Mouse (Mus musculus): ENCODE data around the gene Ncbp1. TPM values are rescaled to one million over a fixed set of nuclear protein-coding genes. Genes with fewer than 3 reads are reported as not detected.
A peak's percentile ranks its signal among the peaks of the same experiment; 100 is the strongest.

The Ncbp1 gene
- polyA plus RNA-seq, 1 experiment from 2014 or later, result 59.5 TPM

- peak overlapping the region; percentile 82 for H3K9ac ChIP-seq
- 3% methylated on average over 17 of the region's 17 CpGs for WGBS
- H3K27ac ChIP-seq, result peak overlapping the region; percentile 99
- H3K36me3 ChIP-seq, result peaks cover 16% of the 10 kb centered on the region; the same call in 1 of the 2 replicates
- peak; percentile 55 for ATAC-seq (ENCODE audit: insufficient read depth, low FRiP score, low read depth)
- peak overlapping the region; percentile 75 for H3K4me3 ChIP-seq (replicated peaks)
- no peaks in the 10 kb centered on the region for H3K9me3 ChIP-seq
- peak overlapping the region; percentile 77 for H3K4me2 ChIP-seq
- no peaks in the 10 kb centered on the region for H3K27me3 ChIP-seq (replicated peaks)
- H3K4me1 ChIP-seq, result peaks cover 6% of the 10 kb centered on the region; the same call in 1 of the 2 replicates
These were observed 655 bp upstream of the Ncbp1 start for GRCm38 (mm10) chr4:46137629-46138286.

- Histone ChIP-seq H3K4me1 (0 out of 2 replicates have a peak, but pooled peaks cover 6% of the 10 kb centered on the region), H3K9ac (no peak overlapping the region), H3K4me2 (no peak overlapping the region), H3K27me3 (replicated peaks) (no peaks in the 10 kb centered on the region), H3K4me3 (replicated peaks) (no peak overlapping the region), H3K36me3 (peaks cover 4% of the 10 kb centered on the region; the same call in 1 of the 2 replicates), H3K27ac (no peak overlapping the region), H3K9me3 (no peaks in the 10 kb centered on the region)
- 73% methylated on average over 3 of the region's 3 CpGs for WGBS
- ATAC-seq (ENCODE audit: insufficient read depth, low FRiP score, low read depth), result no peak
These were observed 5.9 kb downstream of the Ncbp1 start for GRCm38 (mm10) chr4:46144323-46144722.

- Histone ChIP-seq H3K27me3 (replicated peaks) (no peaks in the 10 kb centered on the region), H3K27ac (no peak overlapping the region), H3K36me3 (peaks cover 15% of the 10 kb centered on the region), H3K4me2 (no peak overlapping the region), H3K4me1 (no peaks in the 10 kb centered on the region), H3K9ac (no peak overlapping the region), H3K4me3 (replicated peaks) (no peak overlapping the region), H3K9me3 (no peaks in the 10 kb centered on the region)
- ATAC-seq (ENCODE audit: insufficient read depth, low FRiP score, low read depth), result no peak
- 94% methylated on average over 1 of the region's 1 CpGs for WGBS
These were observed 8.5 kb downstream of the Ncbp1 start for GRCm38 (mm10) chr4:46146881-46147280.

GRCm38 (mm10) chr4:46151903-46152544 is 13.6 kb downstream of the Ncbp1 start:
- Histone ChIP-seq H3K36me3 (peaks cover 42% of the 10 kb centered on the region), H3K27ac (no peak overlapping the region), H3K4me3 (replicated peaks) (no peak overlapping the region), H3K27me3 (replicated peaks) (no peaks in the 10 kb centered on the region), H3K9ac (no peak overlapping the region), H3K4me1 (no peaks in the 10 kb centered on the region), H3K9me3 (no peaks in the 10 kb centered on the region), H3K4me2 (no peak overlapping the region)
- WGBS, result 86% methylated on average over 12 of the region's 12 CpGs
- no peak for ATAC-seq (ENCODE audit: insufficient read depth, low FRiP score, low read depth)

GRCm38 (mm10) chr4:46164027-46164426 is 25.6 kb downstream of the Ncbp1 start:
- Histone ChIP-seq H3K4me2 (no peak overlapping the region), H3K36me3 (peaks cover 43% of the 10 kb centered on the region), H3K9ac (no peak overlapping the region), H3K9me3 (no peaks in the 10 kb centered on the region), H3K27me3 (replicated peaks) (no peaks in the 10 kb centered on the region), H3K27ac (no peak overlapping the region), H3K4me3 (replicated peaks) (no peak overlapping the region), H3K4me1 (no peaks in the 10 kb centered on the region)
- 70% methylated on average over 2 of the region's 2 CpGs for WGBS
- no peak for ATAC-seq (ENCODE audit: insufficient read depth, low FRiP score, low read depth)

- no peaks in the 10 kb centered on the region for H3K27me3 ChIP-seq (replicated peaks)
- H3K4me3 ChIP-seq (replicated peaks), result no peak overlapping the region
- 89% methylated on average over 5 of the region's 5 CpGs for WGBS
- H3K27ac ChIP-seq, result no peak overlapping the region
- no peak for ATAC-seq (ENCODE audit: insufficient read depth, low FRiP score, low read depth)
- H3K9ac ChIP-seq, result no peak overlapping the region
- H3K4me1 ChIP-seq, result no peaks in the 10 kb centered on the region
- no peaks in the 10 kb centered on the region for H3K9me3 ChIP-seq
- H3K4me2 ChIP-seq, result no peak overlapping the region
- H3K36me3 ChIP-seq, result peaks cover 51% of the 10 kb centered on the region
These were observed 27.4 kb downstream of the Ncbp1 start for GRCm38 (mm10) chr4:46165831-46166230.

GRCm38 (mm10) chr4:46171761-46172160 is 33.3 kb downstream of the Ncbp1 start:
- 69% methylated on average over 7 of the region's 7 CpGs for WGBS
- H3K4me1 ChIP-seq, result no peaks in the 10 kb centered on the region
- no peak overlapping the region for H3K9ac ChIP-seq
- no peaks in the 10 kb centered on the region for H3K9me3 ChIP-seq
- peaks cover 66% of the 10 kb centered on the region for H3K36me3 ChIP-seq
- H3K27ac ChIP-seq, result no peak overlapping the region
- no peak overlapping the region for H3K4me2 ChIP-seq
- no peaks in the 10 kb centered on the region for H3K27me3 ChIP-seq (replicated peaks)
- ATAC-seq (ENCODE audit: insufficient read depth, low FRiP score, low read depth), result no peak
- no peak overlapping the region for H3K4me3 ChIP-seq (replicated peaks)

- no peak overlapping the region for H3K4me3 ChIP-seq (replicated peaks)
- H3K36me3 ChIP-seq, result peaks cover 52% of the 10 kb centered on the region
- no peaks in the 10 kb centered on the region for H3K27me3 ChIP-seq (replicated peaks)
- 67% methylated on average over 4 of the region's 4 CpGs for WGBS
- no peak for ATAC-seq (ENCODE audit: insufficient read depth, low FRiP score, low read depth)
- H3K4me1 ChIP-seq, result no peaks in the 10 kb centered on the region
- H3K4me2 ChIP-seq, result no peak overlapping the region
- no peak overlapping the region for H3K27ac ChIP-seq
- no peak overlapping the region for H3K9ac ChIP-seq
- H3K9me3 ChIP-seq, result no peaks in the 10 kb centered on the region
These were observed 37.9 kb downstream of the Ncbp1 start for GRCm38 (mm10) chr4:46176313-46176712.

- no peak for ATAC-seq (ENCODE audit: insufficient read depth, low FRiP score, low read depth)
- H3K36me3 ChIP-seq, result peaks cover 54% of the 10 kb centered on the region
These were observed 38.6 kb downstream of the Ncbp1 start for GRCm38 (mm10) chr4:46177018-46177417.

GRCm38 (mm10) chr4:46177496-46177895 is 39.1 kb downstream of the Ncbp1 start:
- H3K9me3 ChIP-seq, result no peaks in the 10 kb centered on the region
- H3K9ac ChIP-seq, result no peak overlapping the region
- H3K36me3 ChIP-seq, result peaks cover 56% of the 10 kb centered on the region
- no peak for ATAC-seq (ENCODE audit: insufficient read depth, low FRiP score, low read depth)
- H3K4me1 ChIP-seq, result no peaks in the 10 kb centered on the region
- 87% methylated on average over 7 of the region's 7 CpGs for WGBS
- H3K4me3 ChIP-seq (replicated peaks), result no peak overlapping the region
- H3K27ac ChIP-seq, result no peak overlapping the region
- H3K27me3 ChIP-seq (replicated peaks), result no peaks in the 10 kb centered on the region
- H3K4me2 ChIP-seq, result no peak overlapping the region

More at GRCm38 (mm10) chr4:46177018-46177417, 38.6 kb downstream of the Ncbp1 start:
- Histone ChIP-seq H3K9me3 (no peaks in the 10 kb centered on the region), H3K4me2 (no peak overlapping the region), H3K9ac (no peak overlapping the region), H3K27ac (no peak overlapping the region), H3K27me3 (replicated peaks) (no peaks in the 10 kb centered on the region), H3K4me3 (replicated peaks) (no peak overlapping the region), H3K4me1 (no peaks in the 10 kb centered on the region)
- WGBS, result 72% methylated on average over 5 of the region's 5 CpGs

- Histone ChIP-seq H3K4me2 (no peak overlapping the region), H3K36me3 (peaks cover 46% of the 10 kb centered on the region), H3K27me3 (replicated peaks) (no peaks in the 10 kb centered on the region), H3K4me1 (no peaks in the 10 kb centered on the region), H3K27ac (no peak overlapping the region), H3K9me3 (no peaks in the 10 kb centered on the region), H3K9ac (no peak overlapping the region), H3K4me3 (replicated peaks) (no peak overlapping the region)
- ATAC-seq (ENCODE audit: insufficient read depth, low FRiP score, low read depth), result no peak
- 65% methylated on average over 6 of the region's 6 CpGs for WGBS
These were observed 42.8 kb downstream of the Ncbp1 start for GRCm38 (mm10) chr4:46181168-46181567.

- Histone ChIP-seq H3K4me1 (no peaks in the 10 kb centered on the region), H3K9ac (no peak overlapping the region), H3K4me3 (replicated peaks) (no peak overlapping the region), H3K27me3 (replicated peaks) (no peaks in the 10 kb centered on the region), H3K27ac (no peak overlapping the region), H3K9me3 (no peaks in the 10 kb centered on the region), H3K36me3 (peaks cover 46% of the 10 kb centered on the region), H3K4me2 (no peak overlapping the region)
- no peak for ATAC-seq (ENCODE audit: insufficient read depth, low FRiP score, low read depth)
- WGBS, result 82% methylated on average over 7 of the region's 7 CpGs
These were observed 43.8 kb downstream of the Ncbp1 start for GRCm38 (mm10) chr4:46182181-46182580.

Data from stomach, embryonic 15.5 days (tissue).